Mouse (Mus musculus) hindbrain, embryonic 15.5 days (tissue): ENCODE data around the gene Arhgap24. TPM values are rescaled to one million over a fixed set of nuclear protein-coding genes. Genes with fewer than 3 reads are reported as not detected.

Experiments
- ATAC-seq: fragments of 200-750 bp; cut with Nextera tagmentation; 2 replicates; pipeline ENCODE4 v1.8.0; 2017; ENCODE audit warnings: low read depth, moderate number of reproducible peaks, moderate TSS enrichment; ENCODE audit not compliant: low FRiP score
- H3K27ac ChIP-seq: fragments of 300-500 bp; sonication (generic); replicated peaks from 2 replicates; pipeline ENCODE4 v1.5.1; 2015; ENCODE audit warnings: mild to moderate bottlenecking, inconsistent platforms
- H3K27me3 ChIP-seq: fragments of 300-500 bp; sonication (generic); 2 replicates; pipeline ENCODE4 v1.6.1; 2015; ENCODE audit warnings: control low read depth, inconsistent platforms
- H3K36me3 ChIP-seq: fragments of 300-500 bp; sonication (generic); 2 replicates; pipeline ENCODE4 v1.6.1; 2015; ENCODE audit warnings: control low read depth, inconsistent platforms
- H3K4me1 ChIP-seq: fragments of 300-500 bp; sonication (generic); replicated peaks from 2 replicates; pipeline ENCODE4 v1.6.1; 2015; ENCODE audit warnings: control low read depth, inconsistent platforms
- H3K4me2 ChIP-seq: fragments of 300-500 bp; sonication (generic); 2 replicates; pipeline ENCODE4 v1.6.1; 2015; ENCODE audit warnings: moderate library complexity, mild to moderate bottlenecking, inconsistent platforms
- H3K4me3 ChIP-seq: fragments of 300-500 bp; sonication (generic); 2 replicates; pipeline ENCODE4 v1.5.1; 2015; ENCODE audit warnings: mild to moderate bottlenecking, inconsistent platforms
- H3K9ac ChIP-seq: fragments of 300-500 bp; sonication (generic); 2 replicates; pipeline ENCODE4 v1.6.1; 2015; ENCODE audit warnings: inconsistent platforms
- H3K9me3 ChIP-seq: fragments of 300-500 bp; sonication (generic); 2 replicates; pipeline ENCODE4 v1.6.1; 2016; ENCODE audit warnings: control low read depth, inconsistent platforms
- WGBS: fragments of 180-500 bp; shearing (Covaris S2); methylation state at CpG from one replicate; pipeline ENCODE4 v1.1.7; 2015; 5-methylcytosine and 5-hydroxymethylcytosine counted together
- polyA plus RNA-seq: library from polyadenylated mRNA; unstranded; fragments of >200 nt; fragmentation: Nextera tagmentation; extraction: Ambion mirVana; gene quantifications from 2 replicates; pipeline ENCODE4 v1.2.1, GENCODE M21; 2015

The Arhgap24 gene
- polyA plus RNA-seq, 1 experiment from 2014 or later: 11.5 TPM

- peak; percentile 48; the same call in 1 of the 2 replicates for ATAC-seq
- WGBS: 67% methylated on average over 14 of the region's 14 CpGs
- Histone ChIP-seq H3K27me3 (no peaks in the 10 kb centered on the region), H3K27ac (peak overlapping the region; percentile 63), H3K4me2 (no peak overlapping the region), H3K9ac (no peak overlapping the region), H3K4me3 (no peak overlapping the region), H3K4me1 (0 out of 2 replicates have a peak, but pooled peaks cover 4% of the 10 kb centered on the region), H3K36me3 (peaks cover 4% of the 10 kb centered on the region; the same call in 1 of the 2 replicates), H3K9me3 (no peaks in the 10 kb centered on the region)
These were observed 407.4 kb downstream of the Arhgap24 start for GRCm38 (mm10) chr5:102888482-102889162.

GRCm38 (mm10) chr5:102889163-102889488 lies 407.9 kb downstream of the Arhgap24 start:
- no peak overlapping the region for H3K4me2 ChIP-seq
- 0 out of 2 replicates have a peak, but pooled peaks cover 4% of the 10 kb centered on the region for H3K4me1 ChIP-seq
- no peaks in the 10 kb centered on the region for H3K9me3 ChIP-seq
- peaks cover 4% of the 10 kb centered on the region; the same call in 1 of the 2 replicates for H3K36me3 ChIP-seq
- H3K9ac ChIP-seq: no peak overlapping the region
- H3K27ac ChIP-seq: peak overlapping the region; percentile 63; the same call in 1 of the 2 replicates
- 88% methylated on average over 2 of the region's 2 CpGs for WGBS
- no peak for ATAC-seq
- no peak overlapping the region for H3K4me3 ChIP-seq
- no peaks in the 10 kb centered on the region for H3K27me3 ChIP-seq

GRCm38 (mm10) chr5:102892226-102892625 lies 411.0 kb downstream of the Arhgap24 start:
- 96% methylated on average over 11 of the region's 11 CpGs for WGBS
- no peak overlapping the region for H3K4me3 ChIP-seq
- H3K27me3 ChIP-seq: no peaks in the 10 kb centered on the region
- peaks cover 4% of the 10 kb centered on the region; the same call in 1 of the 2 replicates for H3K36me3 ChIP-seq
- ATAC-seq: no peak
- H3K27ac ChIP-seq: no peak overlapping the region
- 0 out of 2 replicates have a peak, but pooled peaks cover 4% of the 10 kb centered on the region for H3K4me1 ChIP-seq
- no peaks in the 10 kb centered on the region for H3K9me3 ChIP-seq
- no peak overlapping the region for H3K4me2 ChIP-seq
- no peak overlapping the region for H3K9ac ChIP-seq

- H3K4me2 ChIP-seq: no peak overlapping the region
- 92% methylated on average over 4 of the region's 4 CpGs for whole genome bisulfite sequencing
- no peak overlapping the region for H3K27ac ChIP-seq
- no peak overlapping the region for H3K4me3 ChIP-seq
- no peaks in the 10 kb centered on the region for H3K36me3 ChIP-seq
- H3K9me3 ChIP-seq: no peaks in the 10 kb centered on the region
- 0 out of 2 replicates have a peak, but pooled peaks cover 2% of the 10 kb centered on the region for H3K4me1 ChIP-seq
- ATAC-seq: no peak
- no peak overlapping the region for H3K9ac ChIP-seq
- H3K27me3 ChIP-seq: no peaks in the 10 kb centered on the region
These were observed 417.1 kb downstream of the Arhgap24 start for GRCm38 (mm10) chr5:102898301-102898700.

- no peak overlapping the region for H3K27ac ChIP-seq
These were observed 418.6 kb downstream of the Arhgap24 start for GRCm38 (mm10) chr5:102899680-102900215.

GRCm38 (mm10) chr5:102901176-102901575 lies 420.0 kb downstream of the Arhgap24 start:
- Histone ChIP-seq H3K27me3 (no peaks in the 10 kb centered on the region), H3K36me3 (no peaks in the 10 kb centered on the region), H3K9ac (no peak overlapping the region), H3K4me2 (no peak overlapping the region), H3K27ac (no peak overlapping the region), H3K4me3 (no peak overlapping the region), H3K4me1 (peaks cover 6% of the 10 kb centered on the region), H3K9me3 (no peaks in the 10 kb centered on the region)
- ATAC-seq: no peak
- WGBS: 72% methylated on average over 5 of the region's 5 CpGs

More at GRCm38 (mm10) chr5:102899680-102900215, 418.6 kb downstream of the Arhgap24 start:
- no peaks in the 10 kb centered on the region for H3K27me3 ChIP-seq
- no peak overlapping the region for H3K9ac ChIP-seq
- 0 out of 2 replicates have a peak, but pooled peaks cover 2% of the 10 kb centered on the region for H3K4me1 ChIP-seq
- no peaks in the 10 kb centered on the region for H3K9me3 ChIP-seq
- WGBS: 55% methylated on average over 6 of the region's 6 CpGs
- no peak overlapping the region for H3K4me3 ChIP-seq
- no peak overlapping the region for H3K4me2 ChIP-seq
- ATAC-seq: no peak
- no peaks in the 10 kb centered on the region for H3K36me3 ChIP-seq

- H3K27ac ChIP-seq: no peak overlapping the region
- no peak overlapping the region for H3K9ac ChIP-seq
- WGBS: 82% methylated on average over 9 of the region's 9 CpGs
- H3K4me2 ChIP-seq: no peak overlapping the region
- no peak for ATAC-seq
- no peak overlapping the region for H3K4me3 ChIP-seq
- H3K27me3 ChIP-seq: no peaks in the 10 kb centered on the region
- no peaks in the 10 kb centered on the region for H3K9me3 ChIP-seq
- peaks cover 6% of the 10 kb centered on the region for H3K4me1 ChIP-seq
- H3K36me3 ChIP-seq: no peaks in the 10 kb centered on the region
These were observed 422.3 kb downstream of the Arhgap24 start for GRCm38 (mm10) chr5:102903487-102903886.

- H3K4me3 ChIP-seq: no peak overlapping the region
- WGBS: 86% methylated on average over 12 of the region's 12 CpGs
- H3K4me2 ChIP-seq: no peak overlapping the region
- no peaks in the 10 kb centered on the region for H3K36me3 ChIP-seq
- ATAC-seq: no peak
- no peaks in the 10 kb centered on the region for H3K27me3 ChIP-seq
- H3K27ac ChIP-seq: no peak overlapping the region
- peaks cover 4% of the 10 kb centered on the region for H3K4me1 ChIP-seq
- H3K9ac ChIP-seq: no peak overlapping the region
- H3K9me3 ChIP-seq: no peaks in the 10 kb centered on the region
These were observed 422.9 kb downstream of the Arhgap24 start for GRCm38 (mm10) chr5:102904066-102904465.

- Histone ChIP-seq H3K4me1 (peaks cover 4% of the 10 kb centered on the region), H3K9me3 (no peaks in the 10 kb centered on the region), H3K27ac (0 out of 2 replicates have a peak overlapping the region, but pooled peaks have one; percentile 25), H3K36me3 (no peaks in the 10 kb centered on the region), H3K9ac (no peak overlapping the region), H3K4me3 (no peak overlapping the region), H3K4me2 (no peak overlapping the region), H3K27me3 (no peaks in the 10 kb centered on the region)
- 48% methylated on average over 13 of the region's 13 CpGs for WGBS
- ATAC-seq: no peak
These were observed 424.4 kb downstream of the Arhgap24 start for GRCm38 (mm10) chr5:102905441-102906211.

GRCm38 (mm10) chr5:102920199-102920598 lies 439.0 kb downstream of the Arhgap24 start:
- no peak for ATAC-seq
- Histone ChIP-seq H3K4me1 (no peaks in the 10 kb centered on the region), H3K4me2 (no peak overlapping the region), H3K4me3 (no peak overlapping the region), H3K27me3 (no peaks in the 10 kb centered on the region), H3K27ac (no peak overlapping the region), H3K36me3 (peaks cover 25% of the 10 kb centered on the region), H3K9me3 (no peaks in the 10 kb centered on the region), H3K9ac (no peak overlapping the region)
- 78% methylated on average over 2 of the region's 2 CpGs for WGBS

GRCm38 (mm10) chr5:102926786-102927185 lies 445.6 kb downstream of the Arhgap24 start:
- Histone ChIP-seq H3K36me3 (peaks cover 24% of the 10 kb centered on the region), H3K27ac (no peak overlapping the region), H3K27me3 (no peaks in the 10 kb centered on the region), H3K4me2 (no peak overlapping the region), H3K4me1 (no peaks in the 10 kb centered on the region), H3K4me3 (no peak overlapping the region), H3K9ac (no peak overlapping the region), H3K9me3 (no peaks in the 10 kb centered on the region)
- no peak for ATAC-seq
- 70% methylated on average over 5 of the region's 5 CpGs for WGBS

- no peaks in the 10 kb centered on the region for H3K27me3 ChIP-seq
- H3K4me1 ChIP-seq: no peaks in the 10 kb centered on the region
- no peaks in the 10 kb centered on the region for H3K9me3 ChIP-seq
- H3K4me2 ChIP-seq: no peak overlapping the region
- peaks cover 3% of the 10 kb centered on the region; the same call in 1 of the 2 replicates for H3K36me3 ChIP-seq
- no peak for ATAC-seq
- no peak overlapping the region for H3K9ac ChIP-seq
- H3K27ac ChIP-seq: no peak overlapping the region; the same call in 1 of the 2 replicates
- WGBS: 62% methylated on average over 6 of the region's 6 CpGs
- no peak overlapping the region for H3K4me3 ChIP-seq
These were observed 449.0 kb downstream of the Arhgap24 start for GRCm38 (mm10) chr5:102930161-102930560.
